Mouse (Mus musculus) heart, embryonic 15.5 days (tissue): ENCODE measurements around the gene Pkd1. TPM values are rescaled to one million over a fixed set of nuclear protein-coding genes. Genes with fewer than 3 reads are reported as not detected.

Experiments used
- microRNA-seq: library from miRNA; unstranded; fragments of <30 nt; microRNA quantifications from one replicate; pipeline ENCODE4, GENCODE M21; 2016
- polyA plus RNA-seq: library from polyadenylated mRNA; unstranded; fragments of >200 nt; fragmentation: Nextera tagmentation; extraction: Ambion mirVana; gene quantifications from 2 replicates; pipeline ENCODE4 v1.2.1, GENCODE M21; 2015

Gene Pkd1
- polyA plus RNA-seq, 1 experiment from 2014 or later, result 12.4 TPM

Small RNA genes lying within 50 kb of the gene (microRNA-seq; reads per million reads assigned to microRNA genes)
- not detected for gene Gm24589

Other genes with a start within 250 kb of the Pkd1 start
- 0.10 TPM in 1 of 2 replicates, not detected in the other for gene Abca17, start 198.8 kb upstream of the Pkd1 start, polyA plus RNA-seq
- gene Abca3, start 197.9 kb upstream of the Pkd1 start, polyA plus RNA-seq, result 6.0 and 7.8 TPM in 2 replicates
- 186 and 210 TPM in 2 replicates for gene Rnps1, start 135.3 kb upstream of the Pkd1 start, polyA plus RNA-seq
- gene Eci1, start 123.2 kb upstream of the Pkd1 start, polyA plus RNA-seq, result 245 and 301 TPM in 2 replicates
- 1.1 and 1.2 TPM in 2 replicates for gene Dnase1l2, start 106.7 kb upstream of the Pkd1 start, polyA plus RNA-seq
- gene E4f1, start 79.5 kb upstream of the Pkd1 start, polyA plus RNA-seq, result 20.5 and 29.1 TPM in 2 replicates
- gene Pgp, start 79.4 kb upstream of the Pkd1 start, polyA plus RNA-seq, result 60.5 and 63.0 TPM in 2 replicates
- gene Bricd5, start 76.0 kb upstream of the Pkd1 start, polyA plus RNA-seq, result 0.18 TPM in 1 of 2 replicates, not detected in the other
- gene Mlst8, start 70.8 kb upstream of the Pkd1 start, polyA plus RNA-seq, result 15.2 and 18.8 TPM in 2 replicates
- gene Caskin1, start 61.2 kb upstream of the Pkd1 start, polyA plus RNA-seq, result 0.39 and 0.94 TPM in 2 replicates
- gene Traf7, start 21.9 kb upstream of the Pkd1 start, polyA plus RNA-seq, result 59.2 and 84.9 TPM in 2 replicates
- 0.97 and 1.2 TPM in 2 replicates for gene Rab26, start 15.6 kb upstream of the Pkd1 start, polyA plus RNA-seq
- gene Tsc2, start 82.8 kb downstream of the Pkd1 start, polyA plus RNA-seq, result 39.0 and 56.0 TPM in 2 replicates
- 7.7 and 10.9 TPM in 2 replicates for gene Nthl1, start 82.8 kb downstream of the Pkd1 start, polyA plus RNA-seq
- 55.5 and 61.4 TPM in 2 replicates for gene Slc9a3r2, start 100.5 kb downstream of the Pkd1 start, polyA plus RNA-seq
- 0.26 TPM in 1 of 2 replicates, not detected in the other for gene Npw, start 108.6 kb downstream of the Pkd1 start, polyA plus RNA-seq
- gene Zfp598, start 119.9 kb downstream of the Pkd1 start, polyA plus RNA-seq, result 12.5 and 18.1 TPM in 2 replicates
- 0.44 and 3.0 TPM in 2 replicates for gene Syngr3, start 140.1 kb downstream of the Pkd1 start, polyA plus RNA-seq
- 26.3 and 26.8 TPM in 2 replicates for gene Gfer, start 146.3 kb downstream of the Pkd1 start, polyA plus RNA-seq
- 0.94 and 1.3 TPM in 2 replicates for gene Noxo1, start 146.4 kb downstream of the Pkd1 start, polyA plus RNA-seq
- 34.4 and 50.9 TPM in 2 replicates for gene Tbl3, start 157.8 kb downstream of the Pkd1 start, polyA plus RNA-seq
- gene Rnf151, start 168.2 kb downstream of the Pkd1 start, polyA plus RNA-seq, result 0.13 TPM in 1 of 2 replicates, not detected in the other
- 770 and 917 TPM in 2 replicates for gene Rps2, start 168.3 kb downstream of the Pkd1 start, polyA plus RNA-seq
- 410 and 528 TPM in 2 replicates for gene Ndufb10, start 174.6 kb downstream of the Pkd1 start, polyA plus RNA-seq
- 1.4 and 1.6 TPM in 2 replicates for gene Rpl3l, start 178.0 kb downstream of the Pkd1 start, polyA plus RNA-seq
- gene Msrb1, start 186.8 kb downstream of the Pkd1 start, polyA plus RNA-seq, result 21.4 and 25.6 TPM in 2 replicates
- 0.33 and 0.37 TPM in 2 replicates for gene Hs3st6, start 203.2 kb downstream of the Pkd1 start, polyA plus RNA-seq